Mouse (Mus musculus) thymus, postnatal 36 days (tissue): ENCODE data around the gene Gm17651.

Source experiments
- DNase-seq, 2 experiments: peaks; one replicate each; pipeline ENCODE4 v3.0.0; 2022; ENCODE audit warnings: mixed read lengths in 2 of 2

Gm17651 gene

DNA sequence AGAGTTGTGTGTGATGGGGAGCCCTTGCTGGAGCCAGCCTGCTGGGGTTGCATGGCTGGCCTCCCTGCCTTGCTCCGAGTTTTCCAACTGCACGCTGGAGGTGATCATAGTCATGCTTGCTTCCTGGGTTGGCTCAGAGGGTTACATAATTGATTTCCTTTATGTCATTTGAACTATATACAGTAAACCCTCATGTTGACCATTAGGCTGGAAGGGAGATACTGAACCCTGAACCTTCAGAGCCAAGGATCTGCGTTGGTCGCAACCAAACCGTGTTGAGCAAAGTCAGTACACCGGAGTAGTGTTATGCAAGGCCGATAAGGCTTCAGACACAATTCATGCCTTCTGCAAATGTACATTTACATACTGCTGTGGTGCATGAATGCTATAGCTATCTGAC lies 46.6 kb downstream of the Gm17651 start:
- DNase-seq = no peak

DNA sequence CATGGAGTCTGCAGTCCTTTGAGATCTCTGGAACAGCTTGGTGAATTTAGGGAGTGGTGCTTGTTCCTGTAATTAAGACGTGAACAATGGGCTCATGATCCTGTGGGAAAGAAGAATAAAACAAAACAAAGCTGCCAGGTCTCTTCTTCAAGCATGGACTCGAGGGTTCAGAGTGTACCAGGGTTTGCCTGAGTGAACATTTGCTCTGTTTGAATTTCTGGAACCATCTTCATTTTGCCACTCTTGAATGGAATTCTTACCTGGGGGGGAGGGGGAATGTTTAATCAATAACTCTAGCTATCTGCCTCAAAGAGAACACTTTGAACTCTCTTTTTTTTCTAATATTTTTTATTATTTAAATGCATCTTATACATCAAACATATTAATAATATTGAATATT lies 49.9 kb downstream of the Gm17651 start:
- no peak for DNase-seq
